In genomic region chr10:7664027-7664526, GRCm38 (mm10) we compare ENCODE assay signal across 9 mouse cellular contexts. TPM values are rescaled to one million over a fixed set of nuclear protein-coding genes. Genes with fewer than 3 reads are reported as not detected.
DNase-seq lines count a peak whose midpoint lies in the region; ATAC-seq lines count a peak whose summit lies in the region.
"Had no signal": no experiment of that assay in that cellular context is flagged by ENCODE, and none has a peak within 500 bp of the region (broad histone marks: within the 10 kb centered on the region; RNA-seq: fewer than 3 reads in every experiment).

No protein-coding gene starts in this region.

- peak overlapping the region; percentile 86 for H3K4me3 ChIP-seq in forebrain, embryonic 14.5 days (ENCODE audit: low read depth, low read length)
- H3K4me3 ChIP-seq in liver, embryonic 15.5 days (replicated peaks), result peak overlapping the region; percentile 99

- 76% methylated on average over 6 of the region's 6 CpGs for WGBS in forebrain, embryonic 14.5 days
- WGBS in liver, embryonic 15.5 days (ENCODE audit: insufficient replicate concordance), result 38% methylated on average over 6 of the region's 6 CpGs

- H3K36me3 ChIP-seq in forebrain, embryonic 14.5 days (ENCODE audit: control insufficient read depth, insufficient read depth, low read length), result no peaks in the 10 kb centered on the region
- peaks cover 5% of the 10 kb centered on the region; the same call in 1 of the 2 replicates for H3K36me3 ChIP-seq in liver, embryonic 15.5 days (replicated peaks)

- intact Hi-C loops in left cerebral cortex, postnatal 4 days (cut with DNase I), result no loop called here

- peak; percentile 21 for DNase-seq in CD4-positive, CD25-positive, alpha-beta regulatory T cell, adult 2 months (ENCODE audit: low read depth, low spot score)
- peak; percentile 54 for DNase-seq in 416B (ENCODE audit: low read depth)
- no peak for DNase-seq in forebrain, embryonic 14.5 days (ENCODE audit: low spot score)
- no peak for DNase-seq in urinary bladder, postnatal 10 days (ENCODE audit: low spot score)
- no peak for DNase-seq in frontal cortex, adult 2 months (ENCODE audit: extremely low spot score in 1 of 2, low spot score in 1 of 2)
- no peak for DNase-seq in left cerebral cortex, postnatal 4 days
- DNase-seq: right cerebral cortex, postnatal 4 days had no signal

- peaks cover 10% of the 10 kb centered on the region for H3K4me1 ChIP-seq in forebrain, embryonic 14.5 days (ENCODE audit: control insufficient read depth, insufficient read depth, low read length)
- peaks cover 46% of the 10 kb centered on the region for H3K4me1 ChIP-seq in liver, embryonic 15.5 days (replicated peaks)

- no peaks in the 10 kb centered on the region for H3K9me3 ChIP-seq in forebrain, embryonic 14.5 days (replicated peaks; ENCODE audit: control insufficient read depth, low read length)
- no peaks in the 10 kb centered on the region for H3K9me3 ChIP-seq in liver, embryonic 15.5 days (replicated peaks)

- no peak for ATAC-seq in CD4-positive, CD25-positive, alpha-beta regulatory T cell, adult 4 months
- no peak for ATAC-seq in forebrain, embryonic 14.5 days
- no peak for ATAC-seq in liver, embryonic 15.5 days (ENCODE audit: insufficient read depth)

- H3K27ac ChIP-seq in forebrain, embryonic 14.5 days (ENCODE audit: low read depth, low read length), result 0 out of 2 replicates have a peak overlapping the region, but pooled peaks have one; percentile 88
- peak overlapping the region; percentile 98 for H3K27ac ChIP-seq in liver, embryonic 15.5 days (replicated peaks)

- no peaks in the 10 kb centered on the region for H3K27me3 ChIP-seq in forebrain, embryonic 14.5 days (replicated peaks; ENCODE audit: control insufficient read depth, insufficient read depth, low read length)
- H3K27me3 ChIP-seq in liver, embryonic 15.5 days, result no peaks in the 10 kb centered on the region

- H3K9ac ChIP-seq in forebrain, embryonic 14.5 days (ENCODE audit: low read length), result peak overlapping the region; percentile 94
- peak overlapping the region; percentile 90 for H3K9ac ChIP-seq in liver, embryonic 15.5 days

- H3K4me2 ChIP-seq in forebrain, embryonic 14.5 days (ENCODE audit: low read length), result peak overlapping the region; percentile 94
- H3K4me2 ChIP-seq in liver, embryonic 15.5 days, result peak overlapping the region; percentile 88

RNA-seq across cellular contexts. Expression of gene Nup43, which starts 3.2 kb away (rescaled TPM):
- 10 to 100 TPM; 28.1 to 31.3 TPM for polyA plus RNA-seq in CD4-positive, CD25-positive, alpha-beta regulatory T cell, adult 4 months (2017; shearing (Covaris generic))
- polyA plus RNA-seq in forebrain, embryonic 14.5 days (2014; fragmentation: Nextera tagmentation; extraction: Ambion mirVana), result 43.2 and 46.7 TPM in 2 replicates
- polyA plus RNA-seq in liver, embryonic 15.5 days (2015; fragmentation: Nextera tagmentation; extraction: Ambion mirVana), result 21.2 and 23.8 TPM in 2 replicates
- polyA plus RNA-seq in frontal cortex, adult 2 months (2012; rRNA removed), result 6.7 and 7.7 TPM in 2 replicates
- total RNA-seq in left cerebral cortex, postnatal 4 days (2021), result 10 to 100 TPM; 12.6 to 14.7 TPM

RNA-seq across cellular contexts. Expression of gene Pcmt1, which starts 16.9 kb away (rescaled TPM):
- 100 to 1,000 TPM; 109 to 118 TPM for polyA plus RNA-seq in CD4-positive, CD25-positive, alpha-beta regulatory T cell, adult 4 months (2017; shearing (Covaris generic))
- polyA plus RNA-seq in forebrain, embryonic 14.5 days (2014; fragmentation: Nextera tagmentation; extraction: Ambion mirVana), result 171 and 172 TPM in 2 replicates
- polyA plus RNA-seq in liver, embryonic 15.5 days (2015; fragmentation: Nextera tagmentation; extraction: Ambion mirVana), result 91.2 and 95.5 TPM in 2 replicates
- 122 and 128 TPM in 2 replicates for polyA plus RNA-seq in frontal cortex, adult 2 months (2012; rRNA removed)
- total RNA-seq in left cerebral cortex, postnatal 4 days (2021), result 10 to 100 TPM; 92.1 to 99.3 TPM

RNA-seq across cellular contexts. Expression of gene Lats1, which starts 16.9 kb away (rescaled TPM):
- 1 to 10 TPM; 5.8 to 7.2 TPM for polyA plus RNA-seq in CD4-positive, CD25-positive, alpha-beta regulatory T cell, adult 4 months (2017; shearing (Covaris generic))
- 12.8 and 13.7 TPM in 2 replicates for polyA plus RNA-seq in forebrain, embryonic 14.5 days (2014; fragmentation: Nextera tagmentation; extraction: Ambion mirVana)
- 2.3 and 2.5 TPM in 2 replicates for polyA plus RNA-seq in liver, embryonic 15.5 days (2015; fragmentation: Nextera tagmentation; extraction: Ambion mirVana)
- polyA plus RNA-seq in frontal cortex, adult 2 months (2012; rRNA removed), result 18.0 and 19.2 TPM in 2 replicates
- total RNA-seq in left cerebral cortex, postnatal 4 days (2021), result 10 to 100 TPM; 66.7 to 67.4 TPM

Comparison
In these comparisons a context has a peak if more than half of its experiments do, and no peak if none do; other contexts are left out.
1. DNase-seq: peak in CD4-positive, CD25-positive, alpha-beta regulatory T cell, adult 2 months (single experiment) and 416B (single experiment); none in forebrain, embryonic 14.5 days (single experiment), urinary bladder, postnatal 10 days (single experiment), frontal cortex, adult 2 months (0 of 2) and left cerebral cortex, postnatal 4 days (single experiment).